13 mouse cellular contexts compared by ENCODE assay signal in the genomic region with DNA sequence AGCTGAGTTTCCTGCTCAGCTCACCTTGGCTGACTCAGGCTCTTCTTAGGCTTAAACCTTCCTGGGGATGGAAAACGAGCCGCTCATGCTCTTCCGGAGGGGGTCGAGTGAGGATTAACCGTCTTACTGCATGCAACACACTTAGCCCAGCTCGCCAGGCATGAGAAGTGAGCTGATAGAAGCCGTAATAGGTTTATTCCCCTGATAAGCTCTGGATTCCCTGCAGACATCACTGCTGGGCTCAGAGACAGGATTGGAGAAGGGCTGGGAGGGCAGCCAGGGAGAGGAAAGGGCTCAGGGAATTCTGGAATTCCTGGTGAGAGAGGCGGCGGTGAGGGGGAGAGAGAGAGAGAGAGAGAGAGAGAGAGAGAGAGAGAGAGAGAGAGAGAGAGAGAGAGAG.
DNase-seq lines count a peak whose midpoint lies in the region; ATAC-seq and TF ChIP-seq lines count a peak whose summit lies in the region.
"Had no signal": no experiment of that assay in that cellular context is flagged by ENCODE, and none has a peak within 500 bp of the region (broad histone marks: within the 10 kb centered on the region; RNA-seq: fewer than 3 reads in every experiment).

No protein-coding gene starts in this region.

- H3K27me3 ChIP-seq in hindbrain, embryonic 10.5 days (ENCODE audit: insufficient read depth, poor library complexity, severe bottlenecking), result no peaks in the 10 kb centered on the region
- no peaks in the 10 kb centered on the region for H3K27me3 ChIP-seq in hindbrain, embryonic 12.5 days
- no peaks in the 10 kb centered on the region for H3K27me3 ChIP-seq in hindbrain, embryonic 15.5 days
- no peaks in the 10 kb centered on the region for H3K27me3 ChIP-seq in intestine, postnatal 0 days (replicated peaks; ENCODE audit: control insufficient read depth, insufficient read depth, low read length)

- H3K27ac ChIP-seq in hindbrain, embryonic 10.5 days, result 0 out of 2 replicates have a peak overlapping the region, but pooled peaks have one; percentile 40
- no peak overlapping the region for H3K27ac ChIP-seq in hindbrain, embryonic 12.5 days
- peak overlapping the region; percentile 65 for H3K27ac ChIP-seq in hindbrain, embryonic 15.5 days (replicated peaks)
- H3K27ac ChIP-seq in intestine, postnatal 0 days (ENCODE audit: low read depth, low read length), result no peak overlapping the region

- WGBS in hindbrain, embryonic 10.5 days, result 72% methylated on average over 9 of the region's 9 CpGs
- 56% methylated on average over 9 of the region's 9 CpGs for WGBS in hindbrain, embryonic 12.5 days
- 40% methylated on average over 9 of the region's 9 CpGs for WGBS in hindbrain, embryonic 15.5 days
- WGBS in intestine, postnatal 0 days, result 54% methylated on average over 9 of the region's 9 CpGs

- H3K4me1 ChIP-seq in hindbrain, embryonic 10.5 days (replicated peaks), result 0 out of 2 replicates have a peak, but pooled peaks cover 2% of the 10 kb centered on the region
- peaks cover 22% of the 10 kb centered on the region for H3K4me1 ChIP-seq in hindbrain, embryonic 12.5 days
- peaks cover 35% of the 10 kb centered on the region for H3K4me1 ChIP-seq in hindbrain, embryonic 15.5 days (replicated peaks)
- no peaks in the 10 kb centered on the region for H3K4me1 ChIP-seq in intestine, postnatal 0 days (replicated peaks; ENCODE audit: control insufficient read depth, insufficient read depth, low read length)

- H3K9me3 ChIP-seq in hindbrain, embryonic 10.5 days, result no peaks in the 10 kb centered on the region
- no peaks in the 10 kb centered on the region for H3K9me3 ChIP-seq in hindbrain, embryonic 12.5 days (replicated peaks)
- H3K9me3 ChIP-seq in hindbrain, embryonic 15.5 days, result no peaks in the 10 kb centered on the region
- H3K9me3 ChIP-seq in intestine, postnatal 0 days (ENCODE audit: control insufficient read depth), result no peaks in the 10 kb centered on the region

- H3K4me2 ChIP-seq in hindbrain, embryonic 12.5 days (replicated peaks), result no peak overlapping the region
- no peak overlapping the region for H3K4me2 ChIP-seq in hindbrain, embryonic 15.5 days
- no peak overlapping the region for H3K4me2 ChIP-seq in intestine, postnatal 0 days (replicated peaks; ENCODE audit: low read depth)

- ATAC-seq in hindbrain, embryonic 12.5 days (ENCODE audit: low FRiP score), result no peak
- ATAC-seq in hindbrain, embryonic 15.5 days (ENCODE audit: low FRiP score, low read depth), result no peak
- no peak for ATAC-seq in intestine, postnatal 0 days
- ATAC-seq: inflammation-experienced regulatory T-cells, adult 6 months had no signal

- no peak overlapping the region for H3K4me3 ChIP-seq in hindbrain, embryonic 10.5 days
- H3K4me3 ChIP-seq in hindbrain, embryonic 12.5 days, result no peak overlapping the region
- no peak overlapping the region for H3K4me3 ChIP-seq in hindbrain, embryonic 15.5 days
- H3K4me3 ChIP-seq in intestine, postnatal 0 days (ENCODE audit: low read depth, low read length), result no peak overlapping the region

- TF ChIP-seq CTCF in intestine, postnatal 0 days (IDR thresholded peaks at IDR 0.05; ENCODE audit: low read depth), result no peak

- DNase-seq in adrenal gland, postnatal 10 days, result peak; percentile 54
- DNase-seq in adrenal gland, postnatal 36 days, result no peak
- no peak for DNase-seq in hindbrain, embryonic 10.5 days (ENCODE audit: low spot score)
- DNase-seq in retina, adult 2 months (ENCODE audit: low read depth, low spot score), result peak; percentile 68
- DNase-seq in layer of hippocampus, adult 9-10 months (ENCODE audit: low spot score), result no peak
- DNase-seq: cerebellum, adult 18-20 months; kidney, postnatal 36 days; lung, postnatal 10 days; spleen, adult 18-20 months had no signal

- H3K36me3 ChIP-seq in hindbrain, embryonic 10.5 days, result peaks cover 9% of the 10 kb centered on the region
- H3K36me3 ChIP-seq in hindbrain, embryonic 12.5 days, result 0 out of 2 replicates have a peak, but pooled peaks cover 4% of the 10 kb centered on the region
- peaks cover 4% of the 10 kb centered on the region; the same call in 1 of the 2 replicates for H3K36me3 ChIP-seq in hindbrain, embryonic 15.5 days
- H3K36me3 ChIP-seq in intestine, postnatal 0 days (ENCODE audit: control insufficient read depth, insufficient read depth), result peaks cover 12% of the 10 kb centered on the region; the same call in 1 of the 2 replicates

- no peak overlapping the region for H3K9ac ChIP-seq in hindbrain, embryonic 12.5 days
- no peak overlapping the region for H3K9ac ChIP-seq in hindbrain, embryonic 15.5 days
- H3K9ac ChIP-seq in intestine, postnatal 0 days (ENCODE audit: low read depth, low read length), result no peak overlapping the region

Comparison
In these comparisons a context has a peak if more than half of its experiments do, and no peak if none do; other contexts are left out.
1. DNase-seq: peak in adrenal gland, postnatal 10 days (single experiment) and retina, adult 2 months (single experiment); none in adrenal gland, postnatal 36 days (0 of 2), hindbrain, embryonic 10.5 days (single experiment) and layer of hippocampus, adult 9-10 months (single experiment).
2. H3K27ac ChIP-seq: peak in hindbrain, embryonic 10.5 days (single experiment) and hindbrain, embryonic 15.5 days (single experiment); none in hindbrain, embryonic 12.5 days (single experiment) and intestine, postnatal 0 days (single experiment).